Mouse (Mus musculus): ENCODE measurements at regions not wholly inside any gene's neighbourhood (a gene's known extent, or its start where the extent isn't known, plus 50 kb on each side); places are given as distances from the start of the nearest gene placed in this dataset.

GRCm38 (mm10) chr5:15773839-15774238 lies 59.8 kb upstream of the Speer4c start:
- DNase-seq, result no peak

DNA sequence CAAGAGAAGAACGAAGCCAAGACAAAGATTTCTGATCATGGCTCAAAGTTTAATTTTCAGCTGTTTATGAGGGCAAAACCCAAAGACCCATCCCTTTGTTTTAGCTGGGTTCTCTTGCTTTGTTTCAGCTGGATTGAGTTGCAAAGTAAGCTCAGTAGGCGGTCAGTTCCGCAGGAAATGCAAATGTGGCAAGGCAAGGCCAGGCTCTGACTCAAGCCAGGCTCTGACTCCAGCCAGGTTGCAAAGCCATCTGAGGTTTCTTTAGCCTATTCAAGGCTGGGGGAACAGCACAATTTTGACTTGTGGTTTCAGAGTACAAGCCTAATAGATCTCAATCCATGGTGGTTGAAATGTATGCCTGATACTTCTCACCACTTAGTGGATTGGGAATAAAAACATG lies 60.5 kb upstream of the Speer4c start:
- no peak for DNase-seq

GRCm38 (mm10) chr5:15776106-15776505 lies 62.0 kb upstream of the Speer4c start:
- no peak for DNase-seq

DNA sequence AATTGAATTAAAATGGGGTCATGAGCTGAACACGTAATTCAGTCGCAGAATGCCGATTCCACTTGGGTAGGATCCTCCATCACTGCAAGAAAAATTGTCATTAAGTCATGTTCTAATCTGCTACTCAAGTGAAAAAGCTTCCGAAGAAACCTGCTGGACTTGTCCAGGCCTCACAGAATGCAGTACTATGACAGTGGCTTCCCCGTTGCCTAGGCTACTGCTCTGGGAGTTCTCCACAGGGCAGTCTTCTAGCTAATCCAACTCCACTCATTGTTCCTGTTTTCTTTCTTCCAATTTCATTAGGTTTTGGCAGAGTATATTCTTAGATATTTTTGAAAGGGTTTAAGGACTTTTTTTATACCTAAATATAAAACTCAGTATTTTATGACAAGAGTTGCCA lies 89.5 kb upstream of the Speer4c start:
- DNase-seq, result no peak

DNA sequence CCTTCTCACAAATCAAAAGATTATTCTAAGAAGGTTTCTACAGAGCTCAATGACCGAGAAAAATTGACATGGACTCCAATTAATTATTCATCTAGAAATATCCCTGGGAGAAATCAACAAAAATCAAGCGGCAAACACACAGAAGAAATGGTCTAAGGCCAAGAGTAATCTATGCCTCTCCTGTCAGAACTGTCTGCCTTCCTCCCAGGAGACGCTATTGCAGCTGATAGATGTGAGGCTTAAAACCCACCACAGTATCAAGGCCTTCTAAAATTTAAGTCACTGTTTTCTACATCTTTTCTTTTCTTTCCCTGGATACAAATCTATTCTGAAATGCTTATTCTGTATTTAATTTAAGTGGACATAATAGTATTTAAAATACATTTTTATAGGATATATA lies 102.8 kb upstream of the Speer4c start:
- DNase-seq, result no peak

- no peak for DNase-seq
Measured at GRCm38 (mm10) chr5:15817366-15817765, 103.3 kb upstream of the Speer4c start.

DNA sequence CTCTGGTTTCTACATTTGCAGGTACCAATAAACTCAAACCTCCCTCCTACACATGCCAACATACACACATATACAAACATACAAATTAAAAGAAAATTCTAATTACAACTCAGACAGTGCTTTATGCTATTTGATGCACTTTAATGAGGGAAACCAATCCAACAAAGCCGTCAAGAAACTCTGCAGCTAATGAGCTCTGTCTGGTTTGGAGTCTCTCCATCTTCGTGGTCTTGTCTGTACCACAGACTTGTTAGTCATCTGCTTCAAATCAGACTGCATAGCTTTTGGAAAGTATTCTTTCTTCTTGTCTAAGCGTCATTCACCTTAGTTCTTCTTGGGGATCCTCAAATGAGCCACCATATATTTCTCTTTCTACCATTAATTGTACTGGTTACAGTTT lies 108.9 kb upstream of the Speer4c start:
- no peak for DNase-seq

GRCm38 (mm10) chr5:15831527-15831926 lies 103.0 kb upstream of the Cacna2d1 start:
- DNase-seq, result no peak

DNA sequence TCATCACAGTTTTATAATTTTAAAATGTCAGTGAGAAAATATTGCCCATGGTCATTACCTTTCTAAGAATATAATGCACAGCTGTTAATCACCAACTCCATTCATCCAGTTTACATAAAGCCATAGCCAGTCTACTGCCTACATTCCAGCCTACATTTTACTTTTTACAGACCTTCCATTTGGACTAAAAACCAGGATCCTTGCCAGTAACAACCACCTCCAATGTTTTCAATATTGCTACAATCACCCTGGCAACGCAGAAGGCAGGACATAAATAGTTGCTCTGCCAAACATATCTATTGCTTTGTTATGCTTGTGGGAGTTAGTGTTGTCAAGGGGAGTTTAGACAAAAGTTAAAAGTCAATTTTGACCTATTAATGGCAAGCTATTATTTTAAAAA lies 102.2 kb upstream of the Cacna2d1 start:
- no peak for DNase-seq

GRCm38 (mm10) chr5:15838108-15838972 lies 96.2 kb upstream of the Cacna2d1 start:
- DNase-seq, result peak; percentile 65

DNA sequence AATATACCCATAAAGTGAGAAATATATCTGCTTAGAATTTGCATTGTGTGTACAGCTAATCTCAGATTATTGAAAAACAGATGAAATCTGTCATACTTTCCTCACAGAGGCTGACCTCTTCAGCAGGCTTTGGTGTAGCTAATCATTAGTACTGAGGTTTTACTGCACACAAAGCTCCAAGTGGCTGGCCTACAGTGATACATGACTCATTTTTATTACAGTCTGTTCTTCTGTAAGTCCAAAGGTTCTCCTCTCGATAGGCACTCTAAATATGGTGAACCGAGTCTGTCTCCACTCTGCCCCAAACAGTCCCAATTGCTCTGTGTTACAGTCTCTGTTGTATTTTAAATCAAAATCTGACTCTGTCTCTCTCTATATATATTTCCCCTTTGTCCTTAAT lies 87.7 kb upstream of the Cacna2d1 start:
- DNase-seq, result no peak

- DNase-seq, result no peak
Measured at GRCm38 (mm10) chr5:15849520-15849919, 85.0 kb upstream of the Cacna2d1 start.

DNA sequence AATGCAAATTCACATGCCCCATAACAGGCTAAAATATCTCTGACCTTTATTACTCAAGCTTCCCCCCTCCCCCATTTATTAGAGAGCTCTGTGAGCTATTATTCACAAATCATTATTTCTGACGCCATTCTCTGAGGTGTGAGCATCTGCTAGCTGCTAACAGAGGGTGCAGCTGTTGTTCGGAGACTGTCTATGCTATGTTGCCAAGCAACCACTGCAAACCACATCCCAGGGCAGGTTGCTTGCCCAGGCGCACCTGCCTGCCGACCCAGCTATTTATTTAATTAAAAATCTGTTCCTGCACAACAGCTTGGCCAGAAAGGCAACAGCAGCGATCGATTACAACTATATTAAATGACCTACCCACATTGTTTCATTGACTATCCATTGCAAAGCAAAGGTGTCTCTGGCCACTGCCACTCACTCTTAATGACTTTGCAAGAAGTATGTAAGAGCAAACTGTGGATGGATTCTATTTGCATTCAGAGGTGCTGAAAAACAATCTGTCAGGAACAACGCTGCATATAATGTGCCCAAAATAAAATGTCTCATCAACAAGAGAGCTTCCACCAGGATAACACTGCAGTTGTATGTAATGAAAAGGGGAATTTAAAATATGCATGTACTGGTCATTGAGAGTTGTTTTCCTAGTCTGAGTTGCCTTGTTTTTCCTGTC lies 84.2 kb upstream of the Cacna2d1 start:
- no peak for DNase-seq

DNA sequence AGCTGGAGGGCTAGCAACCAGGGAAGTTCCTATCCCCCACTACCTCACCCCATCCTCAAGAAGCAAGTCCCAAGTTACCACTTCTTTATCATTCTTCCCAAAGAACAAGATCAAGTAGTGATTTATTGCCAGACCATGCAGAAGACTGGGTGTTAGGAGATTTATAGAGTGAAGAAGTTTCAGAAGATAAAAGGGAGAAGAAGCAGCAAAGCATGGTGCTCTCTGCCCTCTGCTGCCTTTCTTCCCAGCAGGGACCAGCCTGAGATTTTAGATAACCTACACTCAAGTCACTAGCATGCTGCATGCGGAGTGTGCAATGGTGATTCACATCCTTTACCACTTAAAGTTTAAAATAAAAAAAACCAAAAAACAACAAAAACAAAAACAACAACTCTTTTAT lies 79.7 kb upstream of the Cacna2d1 start:
- DNase-seq, result no peak

DNA sequence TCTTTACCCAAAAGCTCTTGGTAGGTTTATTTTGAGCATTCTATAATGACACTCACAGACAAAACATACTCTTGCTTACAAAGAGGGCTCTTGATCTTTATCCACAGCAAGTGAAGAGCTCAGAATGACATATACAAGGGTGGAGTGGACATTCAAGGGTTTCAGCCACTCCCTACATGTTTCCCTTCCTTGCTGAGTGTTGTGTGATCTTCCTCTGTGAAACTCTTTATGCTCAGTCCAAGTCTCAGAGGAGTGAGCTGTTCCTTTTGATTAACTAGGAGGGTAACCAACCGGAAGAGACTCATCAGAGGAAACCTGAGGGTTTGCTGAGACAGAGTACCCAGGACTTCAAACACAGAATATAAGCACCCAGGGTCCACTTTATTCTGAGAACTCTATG lies 77.5 kb upstream of the Cacna2d1 start:
- no peak for DNase-seq

- DNase-seq, result no peak
Measured at GRCm38 (mm10) chr5:15874065-15874464, 60.4 kb upstream of the Cacna2d1 start.

DNA sequence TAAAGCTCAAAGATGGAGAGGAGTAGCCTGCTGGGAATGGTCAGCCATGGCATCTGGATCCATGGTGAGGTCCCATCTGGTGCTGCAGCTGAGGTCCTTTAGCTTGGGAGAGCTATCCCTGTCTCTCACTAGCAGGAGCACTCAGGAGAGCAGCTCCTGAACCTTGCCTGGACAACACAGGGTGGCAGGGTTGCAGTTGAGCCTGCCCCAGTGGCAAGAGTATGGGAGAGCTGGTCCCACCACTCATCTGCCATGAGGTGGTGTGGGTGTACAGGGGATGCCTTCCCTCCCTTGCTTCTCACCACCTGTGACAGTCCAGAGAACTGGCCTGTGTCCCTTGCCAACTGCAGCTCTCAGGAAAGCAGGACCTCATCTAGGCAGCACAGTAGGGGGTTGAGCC lies 51.5 kb upstream of the Cacna2d1 start:
- peak; percentile 4 for DNase-seq

Data from cerebellum, adult 9-11 months (tissue).